Comparison of ENCODE assay signal across 24 mouse cellular contexts in genomic region chr13:63180641-63181235, GRCm38 (mm10).
DNase-seq lines count a peak whose midpoint lies in the region; ATAC-seq and TF ChIP-seq lines count a peak whose summit lies in the region.
"Had no signal": no experiment of that assay in that cellular context is flagged by ENCODE, and none has a peak within 500 bp of the region (broad histone marks: within the 10 kb centered on the region; RNA-seq: fewer than 3 reads in every experiment).

No protein-coding gene starts in this region.

- no peaks in the 10 kb centered on the region for H3K36me3 ChIP-seq in midbrain, embryonic 11.5 days (ENCODE audit: control insufficient read depth, insufficient read depth, low read length)
- H3K36me3 ChIP-seq in midbrain, postnatal 0 days (ENCODE audit: insufficient read depth, low read length), result no peaks in the 10 kb centered on the region
- H3K36me3 ChIP-seq: embryonic facial prominence, embryonic 10.5 days; embryonic facial prominence, embryonic 12.5 days; forebrain, embryonic 15.5 days; G1E had no signal

- intact Hi-C loops in left cerebral cortex, postnatal 4 days (cut with DNase I), result no loop called here

- peaks cover 3% of the 10 kb centered on the region for H3K4me1 ChIP-seq in midbrain, embryonic 11.5 days (ENCODE audit: control insufficient read depth, insufficient read depth, low read length)
- H3K4me1 ChIP-seq in midbrain, postnatal 0 days (ENCODE audit: insufficient read depth, low read length), result no peaks in the 10 kb centered on the region
- H3K4me1 ChIP-seq: forebrain, embryonic 15.5 days had no signal

- 79% methylated on average over 4 of the region's 4 CpGs for WGBS in midbrain, embryonic 11.5 days
- 81% methylated on average over 4 of the region's 4 CpGs for WGBS in midbrain, postnatal 0 days

- TF ChIP-seq CTCF in midbrain, postnatal 0 days (IDR thresholded peaks at IDR 0.05), result no peak

- H3K9me3 ChIP-seq in midbrain, embryonic 11.5 days (ENCODE audit: control insufficient read depth, low read length), result no peaks in the 10 kb centered on the region
- no peaks in the 10 kb centered on the region for H3K9me3 ChIP-seq in midbrain, postnatal 0 days (ENCODE audit: low read length)
- H3K9me3 ChIP-seq: embryonic facial prominence, embryonic 10.5 days; embryonic facial prominence, embryonic 12.5 days; forebrain, embryonic 13.5 days; forebrain, embryonic 15.5 days; G1E had no signal

- no peak for ATAC-seq in midbrain, embryonic 11.5 days (ENCODE audit: low FRiP score)
- ATAC-seq in midbrain, postnatal 0 days (ENCODE audit: low FRiP score), result no peak
- peak; percentile 95 for ATAC-seq in CD4-positive, CD25-positive, alpha-beta regulatory T cell, adult 4 months
- ATAC-seq in activated CD4-positive, CD25-positive, alpha-beta regulatory T cell, adult 4 months, result peak; percentile 90
- ATAC-seq in inflammation-experienced regulatory T-cells, adult 6 months, result peak; percentile 89
- ATAC-seq: forebrain, embryonic 13.5 days; forebrain, embryonic 15.5 days; forebrain, postnatal 0 days; Patski had no signal

- no peak overlapping the region for H3K9ac ChIP-seq in midbrain, embryonic 11.5 days (ENCODE audit: low read length)
- no peak overlapping the region for H3K9ac ChIP-seq in midbrain, postnatal 0 days (replicated peaks; ENCODE audit: low read length, poor library complexity, severe bottlenecking)
- H3K9ac ChIP-seq: embryonic facial prominence, embryonic 12.5 days; forebrain, embryonic 13.5 days; forebrain, embryonic 15.5 days; forebrain, postnatal 0 days had no signal

- H3K4me3 ChIP-seq in midbrain, embryonic 11.5 days (ENCODE audit: low read depth, low read length), result no peak overlapping the region
- no peak overlapping the region for H3K4me3 ChIP-seq in midbrain, postnatal 0 days (ENCODE audit: low read depth, low read length)
- H3K4me3 ChIP-seq: embryonic facial prominence, embryonic 10.5 days; embryonic facial prominence, embryonic 12.5 days; forebrain, embryonic 13.5 days; forebrain, embryonic 15.5 days had no signal

- no peak overlapping the region for H3K27ac ChIP-seq in midbrain, embryonic 11.5 days (ENCODE audit: low read depth, low read length)
- H3K27ac ChIP-seq in midbrain, postnatal 0 days (ENCODE audit: low read depth, low read length), result no peak overlapping the region
- H3K27ac ChIP-seq: embryonic facial prominence, embryonic 10.5 days; embryonic facial prominence, embryonic 12.5 days; forebrain, embryonic 13.5 days; forebrain, embryonic 15.5 days had no signal

- no peak overlapping the region for H3K4me2 ChIP-seq in midbrain, embryonic 11.5 days
- no peak overlapping the region for H3K4me2 ChIP-seq in midbrain, postnatal 0 days (ENCODE audit: low read depth, low read length, poor library complexity, severe bottlenecking)
- H3K4me2 ChIP-seq: embryonic facial prominence, embryonic 12.5 days; forebrain, embryonic 13.5 days; forebrain, embryonic 15.5 days had no signal

- peak; percentile 56 for DNase-seq in midbrain, embryonic 11.5 days (ENCODE audit: low spot score, missing footprints)
- no peak for DNase-seq in midbrain, postnatal 0 days (ENCODE audit: low spot score)
- no peak for DNase-seq in kidney, adult 18-20 months
- DNase-seq in left cerebral cortex, postnatal 4 days, result no peak
- DNase-seq in lung, adult 18-20 months, result no peak
- DNase-seq: adrenal gland, adult 2 months; adrenal gland, postnatal 10 days; adrenal gland, postnatal 25 days; B cell, adult 2 months; cerebellum, adult 11-12 months; cerebellum, adult 2 months; cerebellum, adult 9-10 months; cerebellum, postnatal 10 days; cerebellum, postnatal 25 days; forebrain, postnatal 0 days had no signal

- no peaks in the 10 kb centered on the region for H3K27me3 ChIP-seq in midbrain, embryonic 11.5 days (ENCODE audit: control insufficient read depth, insufficient read depth, low read length)
- H3K27me3 ChIP-seq in midbrain, postnatal 0 days (ENCODE audit: insufficient read depth, low read length), result no peaks in the 10 kb centered on the region
- H3K27me3 ChIP-seq: embryonic facial prominence, embryonic 12.5 days; forebrain, embryonic 13.5 days; forebrain, embryonic 15.5 days; Patski had no signal

Comparison
In these comparisons a context has a peak if more than half of its experiments do, and no peak if none do; other contexts are left out.
1. ATAC-seq: peak in CD4-positive, CD25-positive, alpha-beta regulatory T cell, adult 4 months (single experiment), activated CD4-positive, CD25-positive, alpha-beta regulatory T cell, adult 4 months (single experiment) and inflammation-experienced regulatory T-cells, adult 6 months (single experiment); none in midbrain, embryonic 11.5 days (single experiment) and midbrain, postnatal 0 days (single experiment).